Mouse (Mus musculus) midbrain, embryonic 12.5 days (tissue): Measurements from ENCODE around the gene Tmem208. TPM values are rescaled to one million over a fixed set of nuclear protein-coding genes. Genes with fewer than 3 reads are reported as not detected.
"Not testable (repeated sequence)": the region's sequence is repeated elsewhere in the genome, so short reads cannot be mapped to it uniquely, and the experiment has no call there.

Experiments
- ATAC-seq: fragments of 200-750 bp; cut with Nextera tagmentation; 2 replicates; pipeline ENCODE4 v1.8.0; 2017; ENCODE audit warnings: low read depth, moderate TSS enrichment, moderate library complexity; ENCODE audit not compliant: low FRiP score
- H3K27ac ChIP-seq: fragments of 300-500 bp; sonication (generic); replicated peaks from 2 replicates; pipeline ENCODE4 v1.5.1; 2016; ENCODE audit warnings: mild to moderate bottlenecking
- H3K27me3 ChIP-seq: fragments of 300-500 bp; sonication (generic); 2 replicates; pipeline ENCODE4 v1.6.1; 2016; ENCODE audit warnings: mild to moderate bottlenecking
- H3K36me3 ChIP-seq: fragments of 300-500 bp; sonication (generic); 2 replicates; pipeline ENCODE4 v1.6.1; 2016
- H3K4me1 ChIP-seq: fragments of 300-500 bp; sonication (generic); 2 replicates; pipeline ENCODE4 v1.6.1; 2016
- H3K4me2 ChIP-seq: fragments of 300-500 bp; sonication (generic); replicated peaks from 2 replicates; pipeline ENCODE4 v1.6.1; 2016; ENCODE audit warnings: mild to moderate bottlenecking, moderate library complexity
- H3K4me3 ChIP-seq: fragments of 300-500 bp; sonication (generic); 2 replicates; pipeline ENCODE4 v1.5.1; 2016; ENCODE audit warnings: mild to moderate bottlenecking
- H3K9ac ChIP-seq: fragments of 300-500 bp; sonication (generic); replicated peaks from 2 replicates; pipeline ENCODE4 v1.6.1; 2016; ENCODE audit warnings: mild to moderate bottlenecking, moderate library complexity
- H3K9me3 ChIP-seq: fragments of 300-500 bp; sonication (generic); 2 replicates; pipeline ENCODE4 v1.6.1; 2016; ENCODE audit warnings: mild to moderate bottlenecking
- WGBS: fragments of 180-500 bp; shearing (Covaris S2); methylation state at CpG from one replicate; pipeline ENCODE4 v1.1.7; 2016; 5-methylcytosine and 5-hydroxymethylcytosine counted together
- polyA plus RNA-seq: library from polyadenylated mRNA; unstranded; fragments of >200 nt; fragmentation: Nextera tagmentation; extraction: Ambion mirVana; gene quantifications from 2 replicates; pipeline ENCODE4 v1.2.1, GENCODE M21; 2016

Gene Tmem208
- polyA plus RNA-seq, 1 experiment from 2014 or later, result 93.7 TPM

DNA sequence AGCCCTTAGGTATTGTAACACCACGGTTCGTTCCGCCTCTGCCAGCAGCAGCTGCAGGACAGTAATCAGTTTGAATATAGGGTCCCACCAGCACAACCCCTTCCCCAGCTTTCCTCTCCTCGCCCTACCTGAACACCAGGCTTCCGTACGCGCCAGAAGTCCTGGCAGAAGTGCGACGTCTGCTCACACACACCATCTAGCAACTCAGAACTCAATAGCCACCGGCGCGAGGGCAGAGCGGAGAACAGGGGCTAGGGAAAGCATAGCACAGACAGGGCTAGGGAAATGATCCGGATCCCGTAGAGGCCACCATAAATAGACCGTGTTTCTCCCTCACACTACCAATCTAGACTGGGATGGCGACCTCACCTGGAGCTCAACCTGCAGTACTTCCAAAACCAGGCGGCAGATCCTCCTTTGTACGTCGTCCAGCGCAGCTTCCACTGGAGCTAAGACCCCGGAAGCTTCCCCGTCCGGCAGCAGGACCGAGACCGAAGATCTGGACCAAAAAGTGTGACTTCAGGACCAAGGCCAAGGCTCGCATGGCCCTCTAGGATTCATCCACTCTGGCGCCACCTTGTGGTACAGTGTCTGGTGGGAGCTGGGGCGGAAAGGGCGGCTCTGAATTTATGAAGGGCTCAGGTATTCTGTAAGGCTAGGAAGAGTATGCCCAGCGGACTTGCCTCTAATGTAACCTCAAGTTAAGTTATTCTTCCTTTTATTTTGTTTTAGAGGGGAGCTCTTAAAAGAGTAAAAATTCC lies 35.4 kb upstream of the Tmem208 start:
- H3K27ac ChIP-seq, result no peak overlapping the region
- H3K27me3 ChIP-seq, result peaks cover 32% of the 10 kb centered on the region
- peak overlapping the region; percentile 80 for H3K4me2 ChIP-seq
- no peak for ATAC-seq
- no peaks in the 10 kb centered on the region for H3K9me3 ChIP-seq
- peak overlapping the region; percentile 37; the same call in 1 of the 2 replicates for H3K9ac ChIP-seq
- H3K4me1 ChIP-seq, result peaks cover 42% of the 10 kb centered on the region
- 6% methylated on average over 31 of the region's 31 CpGs for WGBS
- H3K36me3 ChIP-seq, result no peaks in the 10 kb centered on the region
- H3K4me3 ChIP-seq, result peak overlapping the region; percentile 55

DNA sequence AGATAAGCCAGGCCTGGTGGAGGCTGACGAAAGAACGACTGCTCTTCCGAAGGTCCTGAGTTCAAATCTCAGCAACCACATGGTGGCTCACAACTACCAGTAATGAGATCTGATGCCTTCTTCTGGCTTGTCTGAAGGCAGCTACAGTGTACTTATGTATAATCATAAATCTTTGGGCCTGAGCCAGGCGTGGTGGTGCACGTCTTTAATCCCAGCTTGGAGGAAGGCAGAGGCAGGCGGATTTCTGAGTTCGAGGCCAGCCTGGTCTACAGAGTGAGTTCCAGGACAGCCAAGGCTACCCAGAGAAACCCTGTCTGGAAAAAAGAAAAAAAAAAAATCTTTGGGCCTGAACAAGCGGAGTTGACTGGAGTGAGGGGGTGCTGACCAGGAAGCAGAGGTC lies 34.8 kb upstream of the Tmem208 start:
- Histone ChIP-seq H3K4me1 (peaks cover 39% of the 10 kb centered on the region), H3K27me3 (peaks cover 32% of the 10 kb centered on the region)
- H3K9ac ChIP-seq, ATAC-seq, H3K4me3 ChIP-seq, H3K4me2 ChIP-seq, H3K27ac ChIP-seq, H3K9me3 ChIP-seq, H3K36me3 ChIP-seq: not testable (repeated sequence)
- 89% methylated on average over 8 of the region's 8 CpGs for WGBS

DNA sequence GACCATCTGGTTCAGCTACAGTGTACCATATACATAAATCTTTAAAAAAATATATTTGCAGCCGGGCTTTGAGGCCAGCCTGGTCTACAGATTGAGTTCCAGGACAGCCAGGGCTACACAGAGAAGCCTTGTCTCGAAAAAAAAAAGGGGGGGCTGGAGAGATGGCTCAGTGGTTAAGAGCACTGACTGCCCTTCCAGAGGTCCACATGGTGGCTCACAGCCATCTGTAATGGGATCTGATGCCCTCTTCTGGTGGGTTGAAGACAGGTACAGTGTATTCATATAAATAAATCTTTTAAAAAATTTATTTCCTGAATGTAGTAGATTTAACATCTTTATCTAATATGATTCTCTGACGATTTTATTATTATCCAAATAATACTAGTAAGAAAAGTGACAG lies 34.4 kb upstream of the Tmem208 start:
- not testable (repeated sequence) for ATAC-seq, H3K9ac ChIP-seq, H3K36me3 ChIP-seq, H3K4me2 ChIP-seq, H3K4me3 ChIP-seq, H3K27ac ChIP-seq, H3K9me3 ChIP-seq
- WGBS, result 65% methylated on average over 3 of the region's 3 CpGs
- Histone ChIP-seq H3K4me1 (peaks cover 37% of the 10 kb centered on the region), H3K27me3 (peaks cover 32% of the 10 kb centered on the region)

DNA sequence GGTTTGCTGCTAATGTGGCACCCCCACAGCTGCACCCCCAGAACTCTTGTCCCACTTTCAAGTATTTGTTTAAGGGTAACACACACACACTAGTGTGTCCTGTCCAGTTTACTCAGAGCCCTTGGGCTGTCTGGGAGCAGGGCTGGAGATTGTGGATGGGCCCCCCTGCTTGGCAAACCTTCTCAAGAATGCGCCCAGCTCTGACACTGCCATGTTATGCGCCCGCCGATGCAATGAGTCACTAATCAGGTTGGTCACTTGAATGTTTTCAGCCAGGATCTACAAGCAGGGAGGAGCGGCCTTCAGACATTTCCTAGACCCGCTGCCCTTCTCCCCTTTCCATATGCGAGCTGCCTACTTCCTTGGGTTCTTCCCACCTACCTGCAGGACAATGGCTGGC lies 33.7 kb upstream of the Tmem208 start:
- H3K4me2 ChIP-seq, result no peak overlapping the region
- WGBS, result 86% methylated on average over 7 of the region's 7 CpGs

DNA sequence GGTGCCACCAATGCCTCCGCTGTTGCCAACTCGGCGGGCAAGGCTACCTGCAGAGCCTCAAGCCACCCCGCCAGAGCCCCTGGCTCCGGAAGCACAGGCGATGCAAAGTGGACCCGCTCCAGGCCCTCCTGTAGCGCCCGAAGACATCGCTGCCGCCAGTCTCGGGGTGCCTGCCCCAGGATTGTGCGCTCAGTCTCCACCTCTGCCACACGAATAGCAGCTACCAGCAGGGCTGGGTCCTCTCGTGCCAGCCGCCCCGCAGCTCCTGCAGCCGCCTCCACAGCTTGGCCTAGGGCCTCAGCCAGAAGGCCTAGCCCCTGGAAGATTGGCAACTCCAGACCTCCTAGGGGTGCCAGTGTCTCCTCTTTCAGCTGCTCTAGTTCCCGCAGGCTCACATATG lies 32.7 kb upstream of the Tmem208 start:
- no peak overlapping the region for H3K4me2 ChIP-seq
- H3K27ac ChIP-seq, result no peak overlapping the region
- no peak for ATAC-seq
- no peak overlapping the region for H3K9ac ChIP-seq
- no peak overlapping the region for H3K4me3 ChIP-seq
- H3K27me3 ChIP-seq, result peaks cover 32% of the 10 kb centered on the region
- H3K36me3 ChIP-seq, result no peaks in the 10 kb centered on the region
- H3K9me3 ChIP-seq, result no peaks in the 10 kb centered on the region
- 66% methylated on average over 19 of the region's 19 CpGs for WGBS
- H3K4me1 ChIP-seq, result peaks cover 29% of the 10 kb centered on the region

More for the DNA sequence above, 33.7 kb upstream of the Tmem208 start:
- no peak overlapping the region for H3K4me3 ChIP-seq
- peaks cover 34% of the 10 kb centered on the region for H3K4me1 ChIP-seq
- H3K27ac ChIP-seq, result no peak overlapping the region
- H3K9ac ChIP-seq, result no peak overlapping the region
- H3K36me3 ChIP-seq, result no peaks in the 10 kb centered on the region
- H3K27me3 ChIP-seq, result peaks cover 32% of the 10 kb centered on the region
- no peaks in the 10 kb centered on the region for H3K9me3 ChIP-seq
- no peak for ATAC-seq

DNA sequence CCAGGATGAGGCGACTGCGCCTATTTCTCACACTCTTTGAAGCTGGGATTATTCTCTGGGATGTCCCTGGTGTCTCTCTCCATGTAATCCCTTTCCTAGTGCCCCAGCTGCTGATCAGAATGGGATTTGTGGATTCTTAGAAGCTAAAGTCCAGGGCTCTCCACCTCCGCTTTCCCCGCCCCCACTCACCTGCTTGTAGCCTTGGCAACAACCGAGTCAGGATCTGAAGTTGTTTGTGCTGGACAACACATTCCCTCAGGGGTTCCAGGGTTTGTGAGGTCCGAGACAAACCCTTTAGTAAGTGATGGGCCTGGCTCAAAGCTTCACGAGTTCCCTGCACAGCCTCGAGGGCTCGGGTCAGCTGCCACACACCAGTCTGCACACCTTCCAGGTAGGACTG lies 31.4 kb upstream of the Tmem208 start:
- Histone ChIP-seq H3K36me3 (peaks cover 8% of the 10 kb centered on the region), H3K27me3 (peaks cover 30% of the 10 kb centered on the region), H3K4me1 (peaks cover 29% of the 10 kb centered on the region), H3K9me3 (no peaks in the 10 kb centered on the region), H3K9ac (no peak overlapping the region), H3K4me3 (no peak overlapping the region), H3K27ac (0 out of 2 replicates have a peak overlapping the region, but pooled peaks have one; percentile 35), H3K4me2 (0 out of 2 replicates have a peak overlapping the region, but pooled peaks have one; percentile 3)
- no peak for ATAC-seq
- WGBS, result 60% methylated on average over 9 of the region's 9 CpGs

DNA sequence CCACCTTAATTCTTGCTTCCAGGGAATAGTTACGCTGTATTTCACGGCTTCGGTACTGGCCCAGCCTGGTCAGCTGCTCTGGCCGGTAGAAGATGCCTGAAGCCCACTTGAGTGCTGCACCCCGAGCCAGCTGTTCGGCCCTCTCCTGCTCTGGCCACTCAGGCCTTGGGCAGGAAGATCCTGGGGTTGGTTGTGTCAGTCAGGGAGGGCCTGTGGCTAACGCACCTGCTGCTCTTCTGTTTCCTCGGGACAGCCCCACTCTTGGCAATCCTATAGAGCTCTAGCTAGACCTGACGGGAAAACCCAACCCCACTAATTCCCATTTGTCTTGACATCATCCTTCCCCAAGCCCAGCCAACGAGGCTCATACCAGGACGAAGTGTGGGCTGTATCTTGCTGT lies 30.9 kb upstream of the Tmem208 start:
- Histone ChIP-seq H3K27me3 (peaks cover 25% of the 10 kb centered on the region), H3K27ac (0 out of 2 replicates have a peak overlapping the region, but pooled peaks have one; percentile 35), H3K4me3 (no peak overlapping the region), H3K9me3 (no peaks in the 10 kb centered on the region), H3K9ac (no peak overlapping the region), H3K4me2 (0 out of 2 replicates have a peak overlapping the region, but pooled peaks have one; percentile 3), H3K4me1 (peaks cover 24% of the 10 kb centered on the region), H3K36me3 (peaks cover 12% of the 10 kb centered on the region)
- WGBS, result 77% methylated on average over 11 of the region's 11 CpGs
- no peak for ATAC-seq

DNA sequence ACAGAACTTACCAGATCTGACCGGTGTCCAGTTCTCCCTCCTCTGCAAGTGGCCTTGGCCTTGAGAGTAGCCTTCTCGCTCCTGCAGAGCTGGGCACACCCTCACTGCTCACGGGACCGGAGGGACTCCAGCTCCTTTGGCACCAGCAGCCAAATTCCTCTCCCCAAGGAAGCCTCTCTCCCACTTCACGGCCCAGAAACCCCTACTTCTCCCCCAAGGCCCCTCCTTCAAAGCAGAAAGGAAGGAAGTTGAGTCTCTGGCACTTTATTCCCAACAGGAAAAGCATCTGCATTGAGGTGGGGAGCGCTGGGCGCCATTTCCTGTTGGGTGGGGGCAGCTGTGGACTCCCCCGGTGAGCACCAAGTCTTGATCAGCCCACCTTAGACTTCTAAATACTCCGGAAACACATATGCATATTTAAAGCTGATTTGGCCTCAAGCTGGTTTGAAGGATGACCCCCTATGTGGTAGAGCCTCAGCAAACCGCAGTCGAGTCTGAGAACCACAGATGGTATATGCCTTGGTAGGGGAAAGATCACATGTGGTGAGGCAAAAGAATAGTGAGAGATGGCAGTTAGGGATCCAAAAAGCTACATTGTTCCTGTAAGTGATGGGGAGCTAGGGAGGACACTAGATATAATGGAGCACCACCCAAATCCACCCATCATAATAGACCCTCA lies 30.1 kb upstream of the Tmem208 start, which contains the start of gene Exoc3l:
Gene Exoc3l, minus strand, starts transcription at position 207 of the 679 bp plus-strand sequence.
- peaks cover 20% of the 10 kb centered on the region for H3K36me3 ChIP-seq
- peaks cover 17% of the 10 kb centered on the region for H3K4me1 ChIP-seq
- peaks cover 17% of the 10 kb centered on the region for H3K27me3 ChIP-seq
- H3K9me3 ChIP-seq, result no peaks in the 10 kb centered on the region
- H3K9ac ChIP-seq, result no peak within 1 kb of the TSS
- H3K4me2 ChIP-seq, result peak within 1 kb of the TSS; percentile 98
- no peak for ATAC-seq
- peak within 1 kb of the TSS; percentile 78 for H3K4me3 ChIP-seq
- WGBS, result 67% methylated on average over 11 of the region's 11 CpGs
- 0 out of 2 replicates have a peak within 1 kb of the TSS, but pooled peaks have one; percentile 35 for H3K27ac ChIP-seq

DNA sequence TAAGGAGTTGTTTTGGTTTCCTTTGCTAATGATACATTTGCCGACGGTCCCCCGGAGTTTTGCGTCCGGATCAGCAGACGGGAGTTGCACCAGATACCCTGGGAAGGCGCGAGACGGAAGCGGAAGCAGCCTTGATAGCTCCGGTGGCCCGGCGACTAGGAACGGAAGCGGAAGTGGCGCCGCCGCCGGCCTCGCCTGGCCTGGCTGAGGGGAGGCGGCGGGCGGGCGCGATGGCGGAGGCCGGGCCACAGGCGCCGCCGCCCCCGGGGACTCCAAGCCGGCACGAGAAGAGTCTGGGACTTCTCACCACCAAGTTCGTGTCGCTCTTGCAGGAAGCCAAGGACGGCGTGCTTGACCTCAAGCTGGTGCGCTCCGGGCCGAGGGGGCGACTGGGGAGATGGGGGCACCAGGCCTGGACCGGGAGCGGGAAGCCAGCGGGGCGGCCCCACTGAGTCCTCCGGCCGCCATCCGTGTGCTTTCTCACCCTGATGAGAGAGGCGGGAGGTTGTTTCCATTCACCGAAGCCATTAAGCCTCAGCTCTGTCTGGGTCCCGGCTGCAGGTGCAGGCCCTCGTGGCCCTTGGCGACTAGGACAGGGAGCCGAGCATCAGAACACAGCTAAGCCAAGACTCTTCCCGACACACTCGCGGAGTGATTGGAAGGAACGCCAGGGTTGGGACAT lies 28.5 kb upstream of the Tmem208 start, which contains the start of gene E2f4:
Gene E2f4, plus strand, starts transcription at position 153 of the 682 bp plus-strand sequence.
- H3K4me2 ChIP-seq, result peak within 1 kb of the TSS; percentile 98
- peak within 1 kb of the TSS; percentile 85 for H3K9ac ChIP-seq
- peaks cover 17% of the 10 kb centered on the region for H3K4me1 ChIP-seq
- no peaks in the 10 kb centered on the region for H3K9me3 ChIP-seq
- peaks cover 9% of the 10 kb centered on the region for H3K27me3 ChIP-seq
- WGBS, result under 1% methylated on average over 56 of the region's 58 CpGs
- peaks cover 35% of the 10 kb centered on the region for H3K36me3 ChIP-seq
- ATAC-seq, result peak; percentile 92
- peak within 1 kb of the TSS; percentile 78 for H3K4me3 ChIP-seq
- H3K27ac ChIP-seq, result peak within 1 kb of the TSS; percentile 58; the same call in 1 of the 2 replicates

DNA sequence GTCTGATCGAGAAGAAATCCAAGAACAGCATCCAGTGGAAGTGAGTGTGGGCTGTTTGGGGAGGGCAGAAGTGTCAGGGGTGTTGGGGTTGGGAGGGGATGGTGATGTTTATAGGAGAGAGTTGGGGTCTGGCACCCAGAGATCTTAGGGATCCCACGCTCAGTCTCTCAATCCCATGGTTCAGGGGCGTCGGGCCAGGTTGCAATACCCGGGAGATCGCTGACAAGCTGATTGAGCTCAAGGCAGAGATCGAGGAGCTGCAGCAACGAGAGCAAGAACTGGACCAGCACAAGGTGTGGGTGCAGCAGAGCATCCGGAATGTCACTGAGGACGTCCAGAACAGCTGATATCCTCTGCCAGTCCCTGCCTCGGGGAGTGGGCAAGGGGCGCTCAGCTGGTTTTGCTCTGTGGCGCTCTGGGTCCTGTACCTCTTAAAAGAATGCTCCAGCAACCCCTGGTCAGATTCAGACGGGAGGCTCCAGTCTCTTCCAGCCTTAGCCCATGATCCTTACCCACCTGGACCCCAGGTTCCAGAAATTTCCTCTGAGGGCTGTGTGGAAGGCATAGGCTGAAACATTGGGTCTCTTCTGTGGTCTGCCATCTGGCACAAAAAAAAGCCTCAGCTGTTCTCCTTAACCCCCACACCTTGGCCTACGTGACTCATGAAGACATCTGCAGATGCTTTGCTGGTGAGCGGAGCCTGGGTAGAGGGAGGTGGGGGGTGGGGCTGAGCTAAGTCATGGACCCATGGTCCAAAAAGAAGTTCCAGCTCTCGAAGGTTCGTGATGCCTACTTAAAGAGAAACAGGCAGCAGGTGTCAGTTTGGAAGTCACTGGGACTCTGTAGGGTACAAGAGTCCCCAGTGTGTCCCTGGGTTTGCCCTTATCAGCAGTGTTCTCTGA lies 27.6 kb upstream of the Tmem208 start:
- no peak overlapping the region for H3K27ac ChIP-seq
- no peak for ATAC-seq

DNA sequence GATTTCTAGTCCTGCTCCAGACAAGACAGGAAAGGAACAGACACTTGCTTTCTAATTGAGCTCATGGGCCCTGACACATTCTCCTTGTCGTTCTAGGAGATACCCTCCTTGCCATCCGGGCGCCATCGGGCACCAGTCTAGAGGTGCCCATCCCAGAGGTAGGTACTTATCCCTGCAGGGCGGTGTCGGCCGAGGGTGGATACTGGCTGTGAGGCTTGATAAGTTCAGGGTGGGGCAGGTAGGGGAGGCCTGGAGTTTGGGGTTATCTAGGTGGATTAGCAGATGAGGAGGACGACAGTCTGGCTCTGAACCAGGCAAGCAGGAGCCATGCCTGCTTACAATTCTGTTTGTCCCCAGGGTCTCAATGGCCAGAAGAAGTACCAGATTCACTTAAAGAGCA lies 26.2 kb upstream of the Tmem208 start:
- Histone ChIP-seq H3K9me3 (no peaks in the 10 kb centered on the region), H3K4me3 (no peak overlapping the region), H3K27me3 (no peaks in the 10 kb centered on the region; the same call in 1 of the 2 replicates), H3K4me2 (no peak overlapping the region), H3K4me1 (peaks cover 17% of the 10 kb centered on the region), H3K27ac (no peak overlapping the region), H3K36me3 (peaks cover 56% of the 10 kb centered on the region), H3K9ac (no peak overlapping the region)
- ATAC-seq, result no peak
- 94% methylated on average over 8 of the region's 8 CpGs for WGBS

More for the DNA sequence above, 27.6 kb upstream of the Tmem208 start:
- Histone ChIP-seq H3K4me2 (peak overlapping the region; percentile 98), H3K36me3 (peaks cover 43% of the 10 kb centered on the region), H3K4me3 (peak overlapping the region; percentile 78), H3K4me1 (peaks cover 17% of the 10 kb centered on the region), H3K9me3 (no peaks in the 10 kb centered on the region), H3K27me3 (peaks cover 3% of the 10 kb centered on the region; the same call in 1 of the 2 replicates), H3K9ac (peak overlapping the region; percentile 85)
- WGBS, result 64% methylated on average over 18 of the region's 18 CpGs
